Mouse (Mus musculus): ENCODE data around the gene Eif4b.
"Not testable (repeated sequence)": the region's sequence is repeated elsewhere in the genome, so short reads cannot be mapped to it uniquely, and the experiment has no call there.

Eif4b gene

DNA sequence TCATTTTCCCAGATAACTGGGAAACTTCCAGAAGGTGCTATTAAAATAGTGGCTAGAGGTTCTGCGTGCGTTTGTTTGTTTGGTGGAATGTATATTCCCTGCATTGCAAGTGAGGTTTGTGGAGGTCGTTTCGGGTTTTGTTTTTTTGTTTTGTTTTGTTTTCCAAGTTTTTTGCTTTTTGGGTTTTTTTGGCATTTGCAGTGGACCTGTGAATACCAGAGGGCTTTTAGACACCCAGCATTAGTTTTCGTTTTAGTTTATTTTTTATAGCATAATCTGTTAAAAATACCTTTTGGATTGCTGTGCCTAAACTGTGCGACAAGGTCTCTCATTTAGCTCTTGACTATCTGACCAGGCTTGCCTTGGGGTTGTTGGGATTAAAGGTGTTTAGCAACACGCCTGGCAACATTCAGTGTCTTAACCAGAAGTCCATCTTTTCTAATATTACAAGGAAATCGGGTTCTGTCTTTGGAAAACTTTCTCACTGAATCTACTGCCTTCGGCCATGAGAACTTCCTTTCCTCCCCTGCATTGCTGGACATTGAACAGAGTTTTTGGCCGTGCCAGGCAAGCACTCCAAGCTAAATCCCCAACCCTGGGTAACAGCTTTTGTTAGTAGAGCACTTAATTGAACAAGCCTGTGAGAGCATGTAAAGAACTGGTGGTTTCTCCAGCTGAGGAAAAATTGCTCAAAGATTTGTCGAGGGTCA lies 1.5 kb downstream of the Eif4b start:
- no peak for DNase-seq (ENCODE audit: low read depth)

DNA sequence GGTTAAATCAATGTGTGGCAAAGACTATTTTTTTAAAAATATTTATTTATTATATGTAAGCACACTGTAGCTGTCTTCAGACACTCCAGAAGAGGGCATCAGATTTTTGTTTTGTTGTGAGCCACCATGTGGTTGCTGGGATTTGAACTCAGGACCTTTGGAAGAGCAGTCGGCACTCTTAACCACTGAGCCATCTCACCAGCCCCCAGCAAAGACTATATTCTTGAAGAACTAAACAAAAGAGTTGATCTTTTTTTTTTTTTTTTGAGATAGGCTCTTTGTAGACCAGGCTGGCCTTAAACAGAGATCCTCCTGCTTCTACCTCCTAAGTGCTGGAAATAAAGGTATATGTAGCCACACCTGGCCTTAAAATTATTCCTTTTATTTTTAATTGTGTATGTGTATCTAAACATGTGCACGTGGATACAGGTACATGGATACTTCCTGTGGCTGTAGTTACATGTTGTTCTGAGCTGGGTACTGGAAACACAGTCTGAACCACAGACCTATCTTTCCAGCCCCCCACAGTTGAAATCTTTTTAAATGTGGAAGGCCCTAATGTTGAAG lies 3.6 kb downstream of the Eif4b start:
- DNase-seq (ENCODE audit: low read depth): no peak

DNA sequence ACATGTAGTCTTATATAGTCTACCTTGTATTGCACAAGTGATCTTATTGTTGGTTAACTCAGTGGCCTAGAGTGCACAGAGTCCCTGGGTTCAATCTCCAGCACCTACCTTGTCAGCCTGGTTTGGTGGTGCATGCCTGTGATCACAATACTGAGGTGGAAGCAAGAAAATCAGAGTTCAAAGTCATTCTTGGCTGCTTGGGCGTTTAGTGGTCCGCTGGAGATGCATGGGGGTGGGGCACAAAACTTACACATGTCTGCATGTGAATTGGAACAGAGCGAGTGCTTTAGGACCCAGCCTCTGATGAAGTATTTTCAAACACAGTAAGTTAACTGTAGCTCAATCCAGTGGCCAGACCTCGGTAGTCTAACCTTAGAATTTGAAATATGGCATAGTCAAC lies 5.6 kb downstream of the Eif4b start:
- DNase-seq (ENCODE audit: low read depth): no peak

DNA sequence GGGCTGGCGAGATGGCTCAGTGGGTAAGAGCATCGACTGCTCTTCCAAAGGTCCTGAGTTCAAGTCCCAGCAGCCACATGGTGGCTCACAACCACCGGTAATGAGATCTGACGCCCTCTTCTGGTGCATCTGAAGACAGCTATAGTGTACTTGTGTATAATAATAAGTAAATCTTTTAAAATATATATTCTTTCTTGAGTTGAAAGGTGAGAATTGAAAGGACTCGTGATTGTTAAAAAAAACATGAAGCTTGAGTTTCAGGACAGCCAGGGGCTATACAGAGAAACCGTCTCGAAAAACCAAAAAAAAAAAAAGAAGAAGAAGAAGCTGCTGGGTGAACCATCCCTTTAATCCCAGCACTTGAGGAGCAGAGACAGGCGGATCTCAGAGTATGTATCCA lies 6.4 kb downstream of the Eif4b start:
- not testable (repeated sequence) for DNase-seq (ENCODE audit: low read depth)

DNA sequence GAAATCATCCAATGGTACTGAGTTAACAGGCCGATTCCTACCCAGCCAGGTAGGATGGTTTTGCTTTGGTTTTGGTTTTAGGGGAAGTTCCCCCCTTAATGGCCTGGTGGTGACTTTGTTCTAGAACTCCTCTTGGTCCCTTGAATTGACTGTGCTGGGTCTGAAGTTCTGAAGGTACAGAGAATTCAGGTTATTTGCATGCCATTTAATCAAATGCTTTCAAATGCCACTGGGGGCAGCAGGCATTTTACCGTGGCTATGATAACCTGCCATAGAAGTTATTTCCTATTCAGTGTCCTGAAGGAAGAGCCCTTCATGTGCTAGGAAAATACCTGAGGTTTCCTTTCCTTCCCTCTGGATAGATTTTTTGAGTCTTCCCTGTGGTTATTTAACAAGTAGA lies 6.9 kb downstream of the Eif4b start:
- DNase-seq (ENCODE audit: low read depth): no peak

DNA sequence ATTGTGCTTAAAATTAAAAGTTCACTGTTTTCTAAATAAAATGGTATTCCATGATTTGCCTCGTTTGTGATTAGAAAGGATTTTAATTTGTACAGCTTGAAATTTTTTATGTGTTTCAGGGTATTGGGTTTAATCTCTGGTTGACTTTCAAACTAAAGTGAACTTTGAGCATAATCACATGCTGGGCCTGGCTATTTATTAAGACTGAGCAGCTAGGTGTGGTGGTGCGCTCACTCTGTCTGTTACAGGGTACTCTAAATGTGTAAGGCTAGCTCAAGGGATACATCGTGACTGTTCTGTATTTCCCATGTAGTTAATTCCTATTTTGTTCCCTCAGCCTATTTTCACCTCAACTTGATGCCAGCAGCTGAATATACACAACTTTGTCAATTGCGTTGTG lies 8.6 kb downstream of the Eif4b start:
- no peak for DNase-seq (ENCODE audit: low read depth)

DNA sequence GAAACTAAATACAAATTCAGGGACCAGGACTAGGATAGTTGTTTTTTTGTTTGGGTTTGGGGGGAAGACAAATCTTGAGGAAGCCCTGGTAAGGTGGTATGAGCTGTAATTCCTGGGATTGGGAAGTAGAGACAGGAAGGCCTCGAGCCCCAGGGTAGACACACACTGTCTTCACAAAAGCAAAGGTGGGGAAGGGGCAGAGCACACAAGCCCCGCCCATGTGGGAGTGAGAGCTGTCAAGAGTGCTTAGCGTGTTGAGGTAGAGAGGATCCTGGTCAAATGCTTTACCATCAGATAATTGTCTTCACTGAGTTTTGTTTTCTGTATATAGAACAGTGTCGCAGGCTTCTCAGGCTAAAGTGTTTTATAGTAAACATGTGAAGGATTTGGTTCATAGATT lies 9.5 kb downstream of the Eif4b start:
- no peak for DNase-seq (ENCODE audit: low read depth)

DNA sequence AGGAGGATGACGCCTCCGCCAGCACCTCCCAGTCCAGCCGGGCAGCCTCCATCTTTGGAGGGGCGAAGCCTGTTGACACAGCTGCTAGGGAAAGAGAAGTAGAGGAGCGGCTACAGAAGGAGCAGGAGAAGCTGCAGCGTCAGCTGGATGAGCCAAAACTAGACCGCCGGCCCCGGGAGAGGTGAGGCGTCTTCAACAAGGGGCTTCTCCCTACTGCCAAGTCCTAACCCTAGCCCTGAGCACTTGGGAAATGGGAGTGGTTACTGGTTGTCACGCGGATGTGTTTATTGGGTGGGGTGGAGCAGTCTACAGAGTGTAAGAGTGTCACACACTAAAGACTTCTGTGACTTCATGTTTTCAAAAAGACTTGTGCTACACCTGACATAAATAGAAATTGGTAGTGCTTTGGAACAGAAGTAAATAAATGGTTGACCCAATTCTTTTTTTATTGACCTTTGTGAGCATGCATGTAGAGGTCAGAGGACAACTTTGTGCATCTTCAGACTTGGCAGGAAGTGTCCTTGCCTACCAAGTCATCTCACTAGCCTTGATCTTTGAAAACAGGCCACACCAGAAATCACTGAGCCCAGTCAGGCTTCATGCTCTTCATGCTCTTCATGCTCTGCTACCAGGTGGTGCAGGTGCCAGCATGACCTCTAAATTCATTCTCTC lies 16.5 kb downstream of the Eif4b start:
- DNase-seq (ENCODE audit: low read depth): no peak

DNA sequence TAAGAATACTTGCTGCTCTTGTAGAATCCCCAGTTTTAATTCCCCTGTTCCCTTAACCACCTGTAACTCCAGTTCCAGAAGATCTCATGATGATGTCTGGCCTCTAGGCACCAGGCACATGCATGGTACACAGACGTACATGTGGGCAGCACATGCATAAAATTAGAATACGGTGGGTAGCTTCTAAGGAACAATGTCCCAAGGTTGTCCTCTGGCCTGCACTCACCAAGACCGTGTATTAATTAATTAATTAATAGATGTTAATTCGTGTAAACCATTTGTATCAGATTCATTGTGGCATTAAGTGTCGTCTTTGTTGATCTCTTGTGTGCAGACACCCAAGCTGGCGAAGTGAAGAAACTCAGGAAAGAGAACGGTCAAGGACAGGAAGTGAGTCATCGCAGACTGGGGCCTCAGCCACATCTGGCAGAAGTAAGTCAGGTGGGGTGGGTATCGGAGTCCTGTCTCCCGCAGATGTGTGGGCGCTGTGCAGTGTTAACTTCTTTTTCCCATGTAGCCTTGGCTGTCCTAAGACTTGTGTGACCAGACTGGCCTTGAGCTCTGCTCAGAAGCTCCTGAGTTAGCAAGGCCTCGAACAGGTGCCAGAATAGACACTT lies 17.6 kb downstream of the Eif4b start:
- no peak for DNase-seq (ENCODE audit: low read depth)

DNA sequence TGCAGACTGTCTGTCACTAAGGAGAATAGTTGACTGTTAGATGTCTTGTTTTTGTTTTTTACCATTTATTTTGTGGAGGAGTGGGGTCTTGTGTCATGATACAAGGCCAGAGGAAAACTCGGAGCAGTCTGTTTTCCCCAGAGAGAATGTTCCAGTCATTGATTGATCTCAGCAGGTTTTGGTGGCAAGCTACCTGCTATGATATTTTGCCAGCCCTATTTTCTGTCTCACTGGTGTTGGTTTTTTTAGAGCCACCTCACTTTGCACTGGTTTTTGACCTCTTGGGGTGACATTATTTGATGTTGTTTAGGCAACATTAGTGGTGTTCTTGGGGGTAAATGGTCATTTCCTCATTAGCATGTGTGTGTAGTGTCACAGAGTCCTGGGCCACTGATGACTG lies 18.1 kb downstream of the Eif4b start:
- DNase-seq (ENCODE audit: low read depth): no peak

DNA sequence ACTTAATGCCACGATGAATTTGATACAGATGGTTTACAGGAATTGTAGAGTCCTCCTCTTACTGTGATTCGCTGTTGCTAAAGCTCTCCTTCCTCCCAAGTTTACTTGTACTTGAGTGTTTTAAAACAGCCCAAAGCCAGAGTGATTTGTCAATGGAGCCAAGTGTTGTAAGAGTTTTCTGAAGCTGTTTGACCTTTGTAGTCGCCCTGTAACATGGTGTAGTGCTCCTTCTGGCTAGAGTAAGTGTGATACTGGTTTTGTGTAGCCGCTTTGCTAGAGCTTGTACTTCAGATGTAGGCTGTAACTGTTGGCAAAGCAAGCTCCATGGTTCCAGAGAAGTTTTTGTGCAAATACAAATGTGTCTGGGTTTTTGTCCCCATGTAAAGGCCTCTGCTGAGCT lies 18.6 kb downstream of the Eif4b start:
- no peak for DNase-seq (ENCODE audit: low read depth)

DNA sequence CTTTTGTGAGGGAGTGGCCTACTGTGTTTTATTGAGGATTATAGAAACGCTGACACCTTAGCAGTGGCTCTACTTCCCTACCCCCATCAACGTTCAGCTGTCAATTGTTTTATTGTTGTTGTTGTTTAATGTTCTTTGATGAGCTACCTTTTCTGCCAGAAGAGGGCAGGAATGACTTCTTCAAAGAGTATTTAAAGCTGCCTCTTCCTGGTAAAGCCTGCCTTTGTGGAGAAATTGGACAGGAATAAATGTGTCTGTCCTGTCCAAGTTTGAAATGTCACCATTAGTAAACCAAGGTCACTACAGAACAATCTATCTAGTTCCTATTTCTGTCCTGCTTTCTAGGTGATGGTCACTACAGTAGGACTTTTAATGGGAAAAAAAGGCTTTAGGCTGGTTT lies 20.6 kb downstream of the Eif4b start:
- no peak for DNase-seq (ENCODE audit: low read depth)

DNA sequence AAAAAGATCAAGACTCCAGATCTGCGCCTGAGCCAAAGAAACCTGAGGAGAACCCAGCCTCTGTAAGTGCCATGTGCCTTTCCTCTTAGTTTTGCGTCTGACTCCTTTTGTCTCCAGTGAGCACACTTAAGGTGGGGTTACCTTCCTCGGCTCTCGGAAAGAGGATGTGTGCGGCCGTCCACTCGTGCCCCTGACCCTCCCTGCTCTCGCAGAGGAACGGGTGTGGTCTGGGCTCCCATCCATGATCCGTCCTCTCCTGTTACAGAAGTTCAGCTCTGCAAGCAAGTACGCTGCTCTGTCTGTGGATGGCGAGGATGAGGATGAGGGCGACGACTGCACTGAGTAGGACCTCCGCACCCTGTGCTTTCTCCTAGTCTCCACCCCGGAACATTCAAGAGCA lies 21.4 kb downstream of the Eif4b start:
- DNase-seq (ENCODE audit: low read depth): no peak

DNA sequence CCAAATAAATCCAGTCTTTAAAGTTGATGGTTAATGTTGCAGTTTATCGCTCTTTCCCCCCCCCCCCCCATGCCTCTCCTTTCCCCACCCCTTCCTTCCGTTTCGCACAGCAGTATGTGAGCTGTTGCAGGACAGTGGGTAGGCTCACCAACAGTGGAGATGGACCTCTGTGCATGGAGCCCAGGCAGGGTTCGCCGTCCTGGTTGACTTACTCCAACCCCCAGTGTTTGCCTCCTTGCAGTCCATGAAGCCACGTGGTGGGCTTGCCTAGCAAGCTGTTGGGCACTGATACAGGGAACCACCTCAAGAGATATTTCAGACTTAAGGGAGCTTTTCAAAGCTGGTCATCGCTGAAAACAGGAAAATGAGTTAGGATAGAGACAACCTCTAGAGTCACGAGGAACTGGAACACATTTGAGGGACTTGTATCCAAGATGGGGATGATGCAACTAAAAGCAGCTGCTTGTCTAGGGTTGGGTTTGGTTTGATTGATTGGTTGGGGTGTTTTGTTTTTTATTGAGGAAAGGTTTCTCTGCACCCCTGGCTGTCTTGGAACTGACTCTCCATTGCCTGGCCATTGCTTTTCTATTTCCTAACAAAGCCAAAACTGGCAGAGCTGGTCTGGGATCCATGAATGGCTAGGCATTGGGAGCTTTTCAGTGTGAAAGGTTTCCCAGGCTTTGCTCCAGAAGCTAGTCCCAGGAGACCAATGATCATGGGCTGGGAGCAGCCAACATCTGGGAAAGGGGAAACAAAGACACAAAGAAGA lies 23.8 kb downstream of the Eif4b start:
- no peak for DNase-seq (ENCODE audit: low read depth)

DNA sequence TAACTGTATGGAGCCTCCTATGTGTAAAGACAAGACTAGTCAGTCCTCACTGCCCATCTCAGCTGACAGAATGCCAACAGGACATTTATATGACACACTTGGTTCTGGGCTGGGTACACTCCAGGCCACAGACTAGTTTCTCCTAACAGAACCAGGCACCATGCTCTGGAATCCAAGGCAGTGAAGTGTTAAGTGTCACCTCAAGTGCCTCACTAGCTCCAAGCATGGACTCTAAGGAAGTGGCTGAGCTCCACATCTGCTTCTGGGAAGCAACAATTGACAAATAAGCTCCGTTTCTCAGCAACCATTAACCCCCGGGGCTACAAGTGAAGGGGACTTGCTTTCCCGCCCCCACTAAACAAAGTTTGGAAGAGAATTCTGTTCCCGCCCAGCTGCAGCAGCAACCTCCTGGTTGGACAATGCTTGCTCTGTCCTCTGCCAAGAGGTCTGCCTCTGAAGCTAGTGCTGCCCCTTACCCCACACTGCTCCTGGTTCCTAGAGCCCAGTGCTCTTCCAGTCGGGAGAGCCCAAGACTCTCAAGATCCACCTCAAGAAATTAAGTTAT lies 24.5 kb downstream of the Eif4b start:
- DNase-seq (ENCODE audit: low read depth): no peak

DNA sequence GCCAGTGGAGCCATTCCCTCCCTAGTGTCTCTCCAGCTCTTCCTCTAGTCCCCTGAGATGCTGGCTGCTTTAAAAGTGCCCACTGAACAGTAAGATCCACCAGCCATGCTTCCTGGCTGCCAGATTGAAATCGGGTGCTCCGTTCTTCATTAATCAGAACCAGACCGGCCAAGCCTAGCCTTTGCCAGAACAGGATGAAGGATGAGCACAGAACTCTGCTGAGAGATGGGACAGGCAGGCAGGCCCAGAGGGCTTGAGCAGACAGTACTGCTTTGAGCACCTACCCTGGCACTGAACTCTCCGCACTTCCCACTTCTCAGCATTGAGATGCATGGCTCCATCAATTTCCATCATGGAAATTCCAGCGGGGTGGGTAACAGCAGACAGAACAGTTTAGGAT lies 25.7 kb downstream of the Eif4b start:
- DNase-seq (ENCODE audit: low read depth): no peak

DNA sequence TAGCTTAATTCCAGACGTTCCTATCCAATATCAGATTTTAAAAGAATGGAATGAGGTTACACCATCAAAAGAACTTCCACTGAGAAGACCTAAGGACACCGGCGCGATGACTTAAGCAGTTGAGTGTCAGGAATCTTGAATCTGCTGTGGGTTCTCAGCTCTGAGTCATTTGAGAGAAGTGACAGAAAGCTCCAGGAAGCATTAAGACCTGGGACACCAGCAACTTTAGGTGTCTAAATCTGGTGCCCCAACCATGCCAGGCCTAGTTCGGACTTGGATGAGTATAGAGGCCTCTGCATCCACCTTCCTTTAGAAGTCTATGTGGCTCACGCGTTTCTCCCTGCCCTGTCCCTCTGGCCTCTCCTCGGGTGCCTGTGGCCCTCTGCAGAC lies 26.2 kb downstream of the Eif4b start:
- DNase-seq (ENCODE audit: low read depth): no peak

DNA sequence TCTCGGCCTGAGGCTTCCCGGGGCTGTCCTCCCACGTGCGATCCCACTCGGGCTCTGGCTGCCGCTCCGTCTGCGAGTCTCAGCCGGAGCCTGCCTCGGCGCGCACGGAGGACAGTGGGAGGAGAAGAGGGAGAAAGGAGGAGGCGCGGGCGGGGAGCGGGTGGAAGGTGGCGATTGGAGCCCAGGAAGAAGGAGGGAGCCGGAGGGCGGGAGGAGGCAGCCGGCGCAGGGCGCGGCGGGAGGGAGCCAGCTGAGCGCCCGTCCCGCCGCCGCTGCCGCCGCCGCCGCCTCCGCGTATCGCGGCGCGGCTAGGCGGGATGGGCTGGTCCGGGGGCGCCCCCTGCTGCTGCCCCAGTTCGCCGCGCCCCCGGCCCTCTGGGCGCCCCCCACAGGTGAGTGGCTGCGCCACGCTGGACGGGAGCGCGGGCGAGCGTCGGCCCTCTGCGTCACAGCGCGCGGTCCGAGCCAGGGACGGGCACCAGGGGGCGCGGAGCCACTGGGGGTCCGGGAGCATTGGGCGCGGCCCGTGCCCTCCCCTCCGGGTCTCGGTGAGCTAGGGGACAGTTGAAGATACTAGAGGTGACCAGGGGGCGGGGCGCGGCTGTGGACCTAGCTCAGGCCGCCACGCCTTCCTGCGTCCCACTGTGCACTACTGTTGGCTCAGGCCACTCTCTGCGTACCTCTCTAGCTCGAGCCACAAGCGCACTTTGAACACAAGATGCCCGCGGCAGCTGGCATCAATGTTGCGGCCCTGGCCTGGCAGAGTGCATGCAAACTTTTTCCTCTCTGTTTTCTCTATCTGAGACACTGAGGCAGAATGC lies 26.8 kb downstream of the Eif4b start, which contains the start of gene Tns2:
TSS of gene Tns2 (plus strand) at position 253 of the 821 bp plus-strand sequence.
- DNase-seq (ENCODE audit: low read depth): peak; percentile 50

DNA sequence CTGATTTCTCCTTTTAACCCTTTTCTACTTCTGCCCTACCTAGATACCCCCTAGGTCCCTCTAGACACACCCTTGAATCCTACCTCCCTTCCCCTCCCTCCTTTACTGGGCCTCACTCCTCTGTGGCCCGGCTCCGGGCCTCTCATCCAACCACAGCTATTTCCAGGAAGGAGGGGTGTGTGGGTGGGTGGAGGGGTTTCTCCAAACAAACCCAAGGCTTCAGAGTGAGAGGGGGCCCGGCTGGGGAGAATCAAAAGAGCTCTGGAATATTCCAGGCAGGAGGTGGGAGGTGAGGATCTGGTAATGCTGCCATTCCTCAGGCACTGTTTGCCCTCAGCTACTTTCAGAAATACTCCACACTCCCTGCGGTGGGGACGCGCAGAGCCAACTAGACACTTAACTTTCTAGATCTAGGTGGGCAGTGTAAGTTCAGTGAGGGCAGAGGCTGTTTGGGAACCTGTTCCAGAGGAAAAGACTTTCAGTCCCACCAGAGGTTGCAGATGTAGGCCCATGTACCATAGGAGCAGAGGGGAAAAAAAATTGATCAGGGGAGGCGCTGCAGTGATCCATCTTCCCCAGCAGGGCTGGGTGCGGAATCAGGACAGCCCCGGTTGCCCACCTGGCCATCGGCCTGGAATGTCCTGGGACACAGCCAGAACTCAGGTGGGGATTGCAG lies 27.6 kb downstream of the Eif4b start:
- DNase-seq (ENCODE audit: low read depth): no peak

DNA sequence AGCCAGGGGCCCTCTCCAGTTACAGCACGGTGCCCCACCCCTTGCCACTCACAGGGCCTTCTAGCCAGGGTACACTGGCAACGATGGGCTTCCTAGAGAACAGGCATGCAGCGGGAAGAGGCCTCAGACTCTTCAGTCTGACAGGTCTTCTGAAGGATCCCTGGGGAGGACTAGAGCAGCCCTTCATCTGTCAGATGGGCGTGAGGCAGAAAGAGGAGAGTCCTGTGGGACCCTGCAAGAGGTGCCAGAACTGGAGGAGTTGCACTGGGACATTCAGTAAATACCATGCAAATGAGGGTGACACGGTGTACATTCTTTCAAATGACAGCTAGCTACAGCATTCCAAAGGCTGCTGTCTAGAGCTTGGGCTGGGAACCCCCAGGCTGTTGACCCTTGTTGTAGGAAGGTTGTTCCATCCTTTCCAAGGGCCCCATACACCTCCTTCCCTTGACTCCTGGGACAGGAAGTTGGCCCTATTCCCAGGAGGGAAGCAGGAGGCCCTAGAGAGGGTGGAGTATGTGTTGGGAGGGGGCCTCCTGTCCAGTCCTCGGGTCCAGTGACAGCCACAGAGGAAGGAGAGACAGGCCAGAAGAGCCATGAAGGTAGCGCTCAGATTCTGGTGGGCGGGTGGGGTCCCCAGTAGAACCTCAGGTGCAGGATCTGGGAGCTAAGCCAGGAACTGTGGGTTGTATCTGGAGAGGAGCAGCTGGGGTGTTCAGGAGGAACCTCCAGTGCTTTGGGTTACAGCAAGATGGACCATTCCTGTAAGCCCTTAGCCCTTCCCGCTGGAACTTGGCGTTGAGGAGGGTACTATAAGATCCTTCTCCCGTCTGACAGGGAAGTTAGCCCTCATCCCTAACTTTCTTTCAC lies 28.3 kb downstream of the Eif4b start:
- no peak for DNase-seq (ENCODE audit: low read depth)
